Mouse (Mus musculus) cerebellum, postnatal 36 days (tissue): Measurements from ENCODE around the gene Kcnn1.
A peak's percentile ranks its signal among the peaks of the same experiment; 100 is the strongest.

Source experiments
- DNase-seq, 2 experiments: peaks; one replicate each; pipeline ENCODE4 v3.0.0; 2021 to 2022; ENCODE audit warnings: mixed read lengths in 2 of 2

The Kcnn1 gene

DNA sequence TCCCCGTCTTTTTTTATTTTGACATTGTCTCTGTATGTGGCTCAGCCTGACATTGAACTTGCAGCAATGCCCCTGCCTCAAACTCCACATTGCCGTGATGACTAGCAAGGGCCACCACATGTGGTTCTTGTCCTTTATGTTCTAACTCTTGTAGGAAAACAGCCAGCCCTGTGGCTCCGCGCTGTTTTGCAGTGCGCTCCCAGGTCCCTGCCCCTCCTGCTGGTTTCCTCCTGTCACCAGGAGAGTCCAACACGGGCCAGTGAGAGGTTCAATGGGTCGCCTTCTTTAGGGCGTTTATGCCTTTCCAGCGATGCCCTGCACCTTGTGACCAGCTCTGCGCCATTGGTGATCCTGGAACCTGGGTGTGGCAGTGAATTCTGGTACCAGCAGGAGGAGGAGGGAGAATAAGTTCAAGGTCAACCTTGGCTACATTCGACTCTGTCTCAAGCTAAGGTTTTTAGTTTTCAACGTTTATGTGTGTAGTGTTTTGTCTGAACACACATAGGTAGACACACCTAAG lies 3.0 kb upstream of the Kcnn1 start:
- no peak for DNase-seq

DNA sequence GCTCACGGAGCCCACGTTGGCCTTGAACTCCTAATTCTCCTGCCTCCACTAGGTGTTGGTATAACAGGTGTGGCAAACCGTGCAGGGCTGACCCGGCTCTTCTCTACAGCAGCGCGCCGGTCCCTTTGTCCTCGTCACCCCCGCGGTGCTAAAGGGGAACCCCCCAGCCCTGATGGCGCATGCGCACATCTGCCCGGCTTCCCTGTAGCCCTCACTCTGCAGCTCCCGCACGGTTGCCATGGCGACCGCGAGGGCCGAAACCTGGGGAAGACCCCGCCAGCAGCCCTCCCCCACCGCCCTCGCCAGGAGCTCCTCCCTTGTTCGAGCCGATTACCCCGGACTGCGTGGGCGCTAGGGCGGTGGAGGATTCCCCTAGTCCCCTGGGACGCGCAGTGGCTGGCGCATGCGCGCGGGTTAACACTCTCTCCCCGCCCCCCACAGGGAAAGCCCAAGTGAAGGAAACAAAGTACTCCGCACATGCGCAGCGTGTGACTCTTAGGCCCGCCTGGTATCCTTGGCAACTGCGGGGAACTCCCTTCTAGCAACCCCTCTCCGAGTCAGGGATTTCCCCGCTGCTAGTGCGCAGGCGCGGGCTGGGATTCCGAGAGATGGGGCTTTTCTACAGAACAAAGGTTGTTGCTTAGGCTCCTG lies 2.4 kb upstream of the Kcnn1 start:
- DNase-seq = peak; percentile 99

DNA sequence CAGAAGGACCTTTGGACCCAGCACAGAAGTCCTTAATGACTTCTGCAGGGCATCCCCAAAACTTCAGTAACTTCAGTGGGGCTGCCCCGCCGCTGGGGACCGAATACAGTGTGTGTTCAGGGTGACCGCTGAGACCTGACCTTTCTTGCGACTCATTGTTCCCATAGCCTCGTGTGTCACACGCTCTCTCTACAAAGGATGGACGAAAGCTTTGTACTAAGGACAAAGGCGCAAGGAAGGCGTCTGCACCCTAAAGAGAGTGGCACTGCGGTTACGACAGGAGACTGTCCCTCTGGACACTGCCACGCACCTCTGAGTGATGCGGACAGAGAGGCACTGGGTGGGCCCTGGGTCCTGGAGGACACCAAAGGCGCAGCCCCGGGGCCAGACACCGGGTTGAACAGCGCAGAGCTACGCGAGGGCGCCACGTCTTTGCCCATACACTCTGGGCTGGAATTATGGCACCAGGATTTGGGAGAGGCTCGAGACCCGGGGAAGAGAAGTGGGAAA lies 1.7 kb upstream of the Kcnn1 start:
- peak in 1 of 2 experiments; percentile 42 for DNase-seq

DNA sequence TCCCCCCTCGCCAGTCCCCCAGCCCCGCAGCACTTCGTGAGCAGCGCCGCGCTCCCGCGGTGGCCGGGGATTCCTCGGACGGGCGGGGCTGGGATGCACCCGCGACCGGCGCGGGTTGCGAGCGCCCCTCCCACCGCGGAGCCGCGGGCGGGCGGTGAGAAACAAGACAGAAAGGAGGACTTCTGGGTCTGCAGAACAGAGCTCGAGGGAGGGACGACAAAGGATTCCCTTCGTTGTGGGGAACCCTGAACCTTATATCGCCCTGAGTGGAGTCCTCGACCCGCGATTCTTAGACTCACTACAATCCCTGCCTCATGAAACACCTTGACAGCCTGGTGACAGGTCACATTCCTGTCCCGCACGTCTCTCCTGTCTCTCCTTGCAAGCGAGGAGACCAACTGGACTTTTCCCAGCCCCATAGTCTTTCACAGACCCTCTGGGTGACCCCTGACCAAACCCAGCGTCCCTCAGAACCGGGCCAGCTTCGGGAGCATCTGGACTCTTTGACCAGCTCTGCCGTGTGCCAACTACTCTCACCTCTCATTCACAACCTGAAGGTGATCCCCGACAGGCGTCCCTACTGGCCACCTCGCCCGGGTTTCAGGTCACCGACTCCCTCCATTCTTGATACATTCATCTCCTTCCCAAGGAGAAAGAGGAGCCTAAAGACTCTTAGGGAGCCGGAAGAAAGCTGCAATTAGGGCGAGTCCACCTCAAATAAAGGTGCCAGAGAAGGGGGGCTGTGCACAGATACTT lies 1.1 kb upstream of the Kcnn1 start:
- DNase-seq = no peak

DNA sequence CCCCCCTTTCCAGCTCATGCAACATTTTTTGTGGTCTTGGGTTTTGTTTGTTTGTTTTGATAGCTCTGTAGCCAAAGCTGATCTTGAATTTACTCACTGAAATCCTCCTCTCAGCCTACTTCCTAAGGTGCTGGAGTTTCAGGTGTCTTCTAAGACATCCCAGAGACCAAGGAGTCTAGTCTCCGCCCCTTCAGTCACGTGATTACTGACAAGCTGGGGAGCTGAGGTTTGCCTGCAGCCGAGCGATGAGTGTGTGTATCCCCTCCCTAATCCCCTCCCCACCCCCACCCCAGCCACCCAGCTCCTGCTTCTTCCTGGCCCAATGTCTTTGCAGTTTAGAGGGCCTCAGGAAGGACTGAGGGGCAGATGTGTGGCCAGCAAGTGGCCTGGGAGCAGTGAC lies 5.5 kb downstream of the Kcnn1 start:
- no peak for DNase-seq

DNA sequence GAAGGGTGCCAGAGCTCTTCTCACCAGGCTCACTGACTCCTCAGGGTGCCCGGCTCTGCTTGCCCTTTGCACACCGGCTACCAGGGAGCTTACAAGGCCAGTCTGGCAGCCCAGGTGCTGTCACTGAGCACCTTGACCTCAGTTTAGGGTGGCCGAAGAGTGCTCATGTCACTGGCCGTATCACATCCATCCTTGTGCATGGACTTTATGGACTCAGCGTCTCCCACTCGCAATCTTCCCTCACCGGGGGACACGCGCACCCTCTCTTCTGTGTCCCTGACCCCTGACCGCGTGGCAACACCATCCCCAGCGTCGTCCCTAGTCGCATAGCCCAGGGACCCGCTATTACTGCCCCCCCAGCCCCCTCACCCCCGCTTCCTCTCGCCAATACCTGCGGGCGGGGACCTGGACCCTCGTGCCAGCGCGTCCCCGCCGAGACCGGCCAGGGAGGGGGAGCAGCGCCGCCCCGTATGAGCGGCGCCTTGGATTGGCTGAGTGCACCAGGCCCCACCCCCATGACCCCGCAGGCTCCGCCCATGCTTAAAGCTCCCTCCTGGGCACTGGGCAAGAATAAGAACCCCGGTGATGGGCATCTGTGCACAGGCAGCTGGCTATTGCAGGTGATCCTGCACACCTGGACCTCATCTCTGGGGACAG lies 6.4 kb downstream of the Kcnn1 start:
- peak; percentile 72 to 83 for DNase-seq

DNA sequence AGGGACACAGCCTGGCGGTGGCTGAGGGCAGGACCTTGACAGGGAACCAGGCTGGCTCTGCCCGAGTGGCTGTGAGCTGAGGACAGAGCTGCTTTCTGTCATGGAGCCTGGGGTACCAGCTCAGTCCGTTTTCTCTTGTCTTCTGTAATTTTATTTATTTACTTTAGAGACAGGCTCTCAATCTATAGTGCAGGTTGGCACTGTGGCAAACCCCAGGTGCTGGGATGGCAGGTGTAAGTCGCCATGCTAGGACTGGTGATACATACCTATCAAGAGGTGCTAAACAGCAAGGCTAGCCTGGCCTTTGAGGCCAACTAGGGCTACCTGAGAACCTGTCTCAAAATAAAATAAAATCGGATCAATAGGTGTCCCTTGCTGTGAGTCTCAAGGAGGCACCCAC lies 7.0 kb downstream of the Kcnn1 start:
- no peak for DNase-seq

DNA sequence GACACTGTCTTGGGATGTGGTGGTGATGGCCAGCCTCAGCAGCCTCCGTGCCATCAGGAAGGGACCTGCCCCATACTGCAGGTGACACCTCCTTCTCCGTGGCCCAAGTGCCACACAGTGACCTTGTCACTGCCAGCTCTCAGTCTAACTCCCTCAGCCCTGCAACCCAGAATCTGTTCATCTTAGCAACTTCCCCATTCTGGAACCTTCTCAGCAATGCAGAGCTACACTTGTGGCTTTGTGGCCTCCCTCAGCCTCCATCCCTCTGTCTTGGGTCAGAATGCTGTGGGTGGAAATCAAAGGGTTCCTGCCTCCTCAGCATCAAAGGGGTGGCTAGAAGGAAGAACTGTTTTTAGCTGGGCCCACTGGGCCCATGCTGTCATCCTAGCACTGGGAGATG lies 9.2 kb downstream of the Kcnn1 start:
- no peak for DNase-seq

DNA sequence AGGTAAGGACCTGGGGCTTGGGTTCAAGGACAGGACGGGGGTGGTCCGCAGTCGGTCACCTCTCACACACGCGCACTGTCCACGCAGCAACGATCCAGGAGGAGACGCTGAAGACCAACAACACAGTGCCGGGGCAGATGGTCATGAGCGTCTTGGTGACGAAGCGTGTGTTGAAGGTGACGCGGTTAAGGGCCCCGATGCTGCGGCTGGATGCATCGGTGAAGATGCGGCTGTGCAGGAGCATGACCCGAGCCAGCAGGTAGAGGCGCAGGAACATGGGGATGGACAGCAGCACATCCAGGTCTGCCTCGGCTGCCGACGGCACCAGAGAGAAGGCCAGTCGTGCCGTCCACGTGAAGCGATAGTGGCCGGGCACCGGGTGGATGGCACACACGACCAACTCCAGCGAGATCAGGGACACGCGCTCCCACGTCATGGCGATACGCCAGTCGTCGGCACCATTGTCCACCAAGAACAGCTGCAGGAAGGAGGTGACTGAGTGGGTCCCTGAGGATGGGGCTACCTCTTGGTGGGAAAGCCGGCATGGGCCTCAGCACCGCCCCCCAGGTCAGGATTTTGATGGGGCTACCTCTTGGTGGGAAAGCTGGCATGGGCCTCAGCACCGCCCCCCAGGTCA lies 10.3 kb downstream of the Kcnn1 start:
- DNase-seq = no peak

DNA sequence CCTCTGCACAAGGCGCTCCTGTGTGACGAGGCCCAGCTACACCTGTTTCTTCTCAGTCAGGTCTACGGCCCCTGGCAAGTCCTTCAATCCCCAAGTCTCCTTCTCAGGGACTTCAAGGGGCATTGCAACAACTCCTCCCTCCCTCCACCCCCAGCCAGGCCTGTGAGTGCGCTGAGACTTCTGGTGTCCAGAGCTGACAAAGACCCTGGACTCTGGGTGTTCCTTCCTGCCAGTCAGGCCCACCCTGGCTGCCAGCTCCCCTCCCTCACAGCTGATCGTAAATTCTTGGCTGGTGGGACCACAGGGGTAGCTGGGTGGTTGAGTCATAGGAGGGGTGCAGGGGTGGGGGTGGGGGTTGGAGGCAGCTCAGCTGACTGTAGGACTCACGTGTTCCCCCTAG lies 11.2 kb downstream of the Kcnn1 start:
- DNase-seq = no peak

DNA sequence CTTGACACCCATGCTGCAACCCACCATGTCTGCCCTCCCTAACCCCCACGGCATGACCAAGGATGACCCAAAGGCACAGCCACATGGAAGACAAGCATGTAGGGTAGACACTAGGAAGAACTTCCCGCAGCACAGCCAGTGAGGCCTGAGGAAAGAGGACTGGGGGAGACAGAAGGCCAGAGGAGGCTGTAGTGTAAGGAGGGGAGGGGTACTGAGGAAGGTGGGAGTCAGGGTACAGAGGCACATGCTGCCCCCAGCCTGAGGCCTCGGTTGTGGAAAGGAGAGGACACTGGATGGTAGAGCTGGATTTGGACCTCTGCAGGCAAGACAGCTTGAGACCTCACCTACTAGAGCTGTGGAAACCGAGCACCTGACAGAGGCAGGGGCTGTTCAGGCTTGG lies 12.1 kb downstream of the Kcnn1 start:
- DNase-seq = no peak

DNA sequence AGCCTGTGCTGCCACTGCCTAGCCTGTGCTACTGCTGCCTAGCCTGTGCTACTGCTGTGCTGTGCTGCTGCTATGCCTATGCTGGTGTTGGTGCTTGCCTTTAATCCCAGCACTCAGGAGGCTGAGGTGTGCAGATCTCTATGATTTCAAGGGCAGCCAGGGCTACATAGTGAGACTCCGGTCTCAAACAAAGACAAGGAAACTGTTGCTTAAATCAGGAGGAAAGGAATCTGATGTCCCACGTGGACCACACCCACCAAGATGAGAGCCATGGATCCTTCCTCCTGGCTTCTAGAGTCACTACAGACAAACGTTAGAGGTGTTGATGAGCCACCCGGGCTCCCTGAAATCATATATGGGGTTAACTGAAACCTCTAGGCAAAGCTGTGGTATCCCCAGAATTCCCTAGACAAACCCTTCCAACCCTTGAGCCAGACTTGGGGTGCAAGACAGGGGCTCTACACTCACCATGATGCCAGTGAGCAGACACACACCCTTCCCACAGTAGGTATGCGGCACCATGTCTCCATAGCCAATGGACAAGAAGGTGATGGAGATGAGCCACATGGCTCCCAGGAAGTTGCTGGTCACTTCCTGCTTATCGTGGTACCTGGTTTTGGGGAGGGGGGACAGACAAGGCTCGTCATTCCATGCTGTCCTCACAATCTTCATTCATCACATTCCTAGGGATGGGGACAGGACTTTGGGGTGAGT lies 12.8 kb downstream of the Kcnn1 start:
- DNase-seq = no peak

DNA sequence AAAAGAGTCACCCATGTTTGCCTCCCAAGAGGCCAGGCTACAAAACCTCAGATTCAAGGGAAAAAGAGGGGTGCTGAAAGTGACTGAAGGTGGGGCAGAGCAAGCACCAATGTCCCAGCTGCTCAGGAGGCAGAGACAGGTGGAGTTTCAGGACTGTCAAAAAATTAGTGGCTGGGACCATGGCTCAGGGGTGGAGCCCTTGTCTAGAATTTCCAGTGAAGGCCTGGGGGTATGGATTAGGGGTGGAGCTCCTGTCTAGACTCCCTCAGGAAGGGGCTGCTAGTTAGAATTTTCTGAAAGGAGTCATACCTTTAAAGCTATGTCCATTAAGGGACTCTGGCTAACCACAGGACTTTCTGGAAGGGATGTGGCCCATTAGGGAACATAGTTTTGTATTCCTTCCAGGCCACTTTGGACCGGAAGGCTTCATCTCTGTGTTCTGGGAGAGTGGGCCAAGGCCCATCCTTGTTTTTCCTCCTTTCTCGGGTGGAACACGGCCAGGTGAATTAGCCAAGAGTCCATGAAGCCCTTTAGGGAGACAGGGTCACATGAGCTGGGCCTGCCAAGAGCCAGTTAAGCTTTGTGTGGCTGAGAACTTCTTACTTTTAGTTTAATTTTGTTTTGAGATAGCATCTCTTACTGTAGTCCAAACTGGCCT lies 13.6 kb downstream of the Kcnn1 start:
- DNase-seq = no peak

DNA sequence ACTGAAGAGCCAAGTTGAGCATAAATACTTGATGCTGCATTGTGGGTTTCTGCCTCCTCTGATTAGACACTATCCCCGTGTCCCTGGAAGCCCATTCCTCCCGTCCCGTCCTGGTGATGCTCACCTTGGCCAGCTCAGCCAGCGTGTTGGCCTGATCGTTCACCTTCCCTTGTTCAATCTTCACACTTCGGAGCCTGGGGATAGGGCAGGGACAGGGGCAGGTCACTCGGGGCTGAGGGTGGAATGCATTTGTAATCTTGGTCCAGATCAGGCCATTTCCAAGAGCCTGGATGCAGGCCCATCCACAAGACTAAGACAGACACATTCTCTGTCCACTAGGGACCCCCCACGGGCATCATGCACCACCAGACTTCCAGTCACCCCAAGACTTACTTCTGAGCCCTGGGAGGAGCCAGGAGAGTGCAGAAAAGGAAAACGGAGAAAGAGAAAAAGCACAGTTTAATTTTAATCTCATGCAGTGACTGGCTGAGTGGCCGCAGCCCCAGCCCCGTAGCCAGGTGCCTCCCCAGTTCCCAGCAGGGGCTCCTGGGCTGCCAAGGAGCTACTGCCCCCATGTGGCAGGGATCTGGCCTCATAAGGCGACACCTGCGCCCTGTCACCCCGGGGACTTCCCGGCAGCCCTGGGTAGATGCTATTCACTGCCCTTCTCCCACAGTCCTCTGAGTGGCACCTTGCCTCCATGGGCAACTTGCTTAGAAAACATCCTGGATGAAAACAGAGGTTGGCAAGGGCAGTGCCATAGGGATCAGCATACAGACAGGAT lies 16.5 kb downstream of the Kcnn1 start:
- DNase-seq = no peak

DNA sequence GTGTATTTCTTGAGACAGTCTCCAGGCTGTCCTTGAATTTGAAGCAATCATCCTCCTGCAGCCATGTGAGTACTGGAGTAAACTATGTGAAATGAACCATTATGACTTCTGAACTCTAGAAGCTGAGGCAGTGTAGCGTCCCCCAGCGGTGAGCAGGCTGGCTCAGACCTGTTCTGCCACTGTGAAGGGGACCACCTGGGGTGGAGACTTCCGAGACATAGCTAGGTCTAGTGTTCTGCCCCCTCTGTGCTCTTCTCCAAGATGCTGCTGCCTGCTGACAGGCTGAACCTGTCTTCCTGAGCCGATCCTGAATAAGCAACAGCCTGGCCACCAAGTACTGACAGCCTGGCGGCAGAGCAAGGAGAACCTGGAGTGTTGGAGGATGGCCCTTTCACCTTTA lies 17.9 kb downstream of the Kcnn1 start:
- no peak for DNase-seq

DNA sequence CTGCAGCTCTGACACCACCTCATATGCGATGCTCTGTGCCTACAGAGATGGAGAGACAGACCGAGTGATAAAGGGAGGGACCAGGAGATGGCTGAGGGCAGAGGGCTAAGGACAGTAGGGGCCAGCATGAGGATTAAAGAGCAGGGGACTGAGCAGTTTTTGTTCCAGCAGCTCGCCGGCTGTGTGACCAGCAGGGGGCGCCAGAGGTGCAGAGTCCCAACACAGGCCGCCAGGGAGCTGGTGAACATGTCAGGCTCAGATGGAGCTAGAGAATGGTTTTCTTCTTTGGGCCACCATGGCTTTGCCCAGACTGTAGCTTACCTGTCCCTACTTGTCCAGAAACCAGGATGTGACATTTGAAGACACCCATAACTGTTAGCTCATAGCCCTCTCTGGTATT lies 18.5 kb downstream of the Kcnn1 start:
- DNase-seq = peak; percentile 90

DNA sequence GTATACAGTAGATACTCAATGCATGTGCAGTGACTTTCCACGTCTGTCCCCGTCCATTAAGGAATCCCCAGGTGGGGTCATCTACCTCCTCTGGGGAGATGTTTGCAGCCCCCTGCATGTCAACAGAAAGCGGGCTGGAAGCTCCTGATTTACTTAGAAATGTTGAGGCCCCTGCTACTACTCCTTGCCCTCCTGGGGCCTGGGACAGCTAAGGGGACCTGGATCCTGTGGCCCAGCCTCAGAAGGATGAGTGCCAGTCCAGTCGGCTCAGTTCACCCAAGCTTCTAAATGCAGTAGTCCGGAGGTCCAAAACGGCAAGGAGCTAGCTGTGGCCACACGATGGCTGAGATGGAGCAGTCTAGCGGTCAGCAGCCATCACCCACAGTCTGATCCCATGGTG lies 19.1 kb downstream of the Kcnn1 start:
- DNase-seq = no peak

DNA sequence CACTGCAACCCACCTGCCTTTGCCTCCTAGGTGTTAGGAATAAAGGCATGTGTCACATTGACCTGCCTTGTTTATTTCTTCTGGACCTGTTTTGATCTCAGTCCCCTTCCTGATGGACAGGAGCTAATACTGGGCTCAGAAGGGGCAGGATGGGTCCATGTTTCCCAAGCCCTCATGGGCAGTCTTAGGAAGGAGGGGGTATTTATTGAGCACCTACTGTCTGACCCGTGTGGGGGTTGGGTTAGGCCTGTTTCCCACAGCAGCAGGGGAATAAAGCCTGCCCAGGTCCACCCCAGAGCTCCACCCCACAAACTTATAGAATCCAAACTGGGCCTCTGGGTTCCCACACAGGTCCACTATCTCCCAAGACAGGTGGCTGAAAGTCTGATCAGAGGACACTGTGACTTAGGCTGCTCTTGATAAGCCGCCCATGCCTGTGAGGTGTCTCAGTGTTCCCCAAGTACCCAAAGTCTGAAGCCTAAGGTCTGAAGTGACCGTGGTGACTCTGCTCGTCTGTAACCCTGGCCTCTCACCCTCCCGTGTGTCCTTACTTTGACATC lies 19.8 kb downstream of the Kcnn1 start:
- no peak for DNase-seq

DNA sequence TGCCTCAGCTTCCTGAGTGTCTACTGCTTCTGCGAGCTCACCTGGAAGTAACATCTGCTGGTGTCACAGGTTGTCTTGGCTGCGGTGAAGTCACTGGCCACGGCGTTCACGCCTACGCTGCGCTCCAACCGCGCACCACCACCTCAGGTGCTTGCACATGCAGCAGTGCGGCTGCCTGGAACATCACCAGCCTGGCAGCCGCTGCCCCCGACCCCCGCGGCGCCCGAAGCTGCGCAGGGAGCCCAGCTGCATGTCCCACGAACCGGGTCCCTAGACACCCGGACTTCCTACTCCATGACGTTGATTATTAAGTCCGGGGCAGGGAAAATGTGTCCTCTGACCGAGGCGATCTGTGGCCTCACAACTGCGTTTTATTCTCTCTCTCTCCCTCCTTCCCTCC lies 20.6 kb downstream of the Kcnn1 start:
- DNase-seq = no peak

DNA sequence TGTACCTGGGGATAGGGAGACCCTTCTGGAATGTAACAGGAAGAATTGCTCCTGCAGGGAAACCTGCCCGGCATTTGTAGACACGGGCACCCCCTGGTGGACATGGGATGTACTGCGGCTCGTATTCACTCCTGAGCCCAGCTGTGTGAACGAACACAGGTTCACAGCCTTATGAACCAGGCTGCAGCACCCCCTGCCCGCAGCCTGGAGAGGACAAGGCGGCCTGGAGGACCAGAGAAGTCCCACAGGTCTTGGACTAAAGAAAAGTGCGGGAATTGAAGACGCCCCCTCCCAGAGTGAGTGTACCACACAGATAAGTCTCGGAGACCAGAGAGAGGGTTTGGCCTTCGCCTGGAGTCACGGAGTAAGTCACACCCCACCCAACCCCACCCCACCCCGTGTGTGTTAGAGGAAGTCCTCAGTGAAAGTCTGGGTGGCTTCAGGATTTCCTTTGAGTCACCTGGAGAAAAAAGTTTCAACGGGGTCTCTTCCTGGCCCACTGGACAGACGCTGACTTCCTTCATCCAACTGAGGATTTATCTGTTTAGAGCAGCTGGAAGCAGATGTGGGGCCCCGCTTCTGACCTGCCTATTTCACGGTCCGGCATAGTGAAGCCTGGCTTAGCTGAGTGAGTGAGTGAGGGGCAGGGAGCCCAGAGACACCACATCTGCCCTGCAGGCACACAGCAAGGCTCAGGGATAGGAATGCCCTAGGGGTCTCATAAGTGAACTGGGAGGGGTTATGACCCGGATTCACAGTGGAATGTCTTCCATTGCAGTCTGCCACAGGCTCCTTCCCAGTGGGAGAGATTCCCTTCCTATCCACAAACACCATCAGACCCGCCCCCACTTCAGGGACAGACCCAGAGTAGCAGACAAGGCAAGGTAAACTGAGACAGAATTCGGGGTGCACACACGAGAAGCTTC lies 21.6 kb downstream of the Kcnn1 start:
- DNase-seq = peak; percentile 91 to 93
